Mouse (Mus musculus) heart, adult 8-10 months (tissue): ENCODE data around the gene Phf21b. TPM values are rescaled to one million over a fixed set of nuclear protein-coding genes. Genes with fewer than 3 reads are reported as not detected.
"Not testable (repeated sequence)": the region's sequence is repeated elsewhere in the genome, so short reads cannot be mapped to it uniquely, and the experiment has no call there.

Experiments used
- DNase-seq: peaks from one replicate; pipeline ENCODE4 v3.0.0; 2022; ENCODE audit warnings: low spot score
- total RNA-seq, 4 experiments: library from RNA; stranded (reverse); gene quantifications; 2 replicates each; pipeline ENCODE4 v1.2.4; 2022

The Phf21b gene
- total RNA-seq, 4 experiments from 2014 or later, result 0.90 to 1.9 (median 1.7) TPM

DNA sequence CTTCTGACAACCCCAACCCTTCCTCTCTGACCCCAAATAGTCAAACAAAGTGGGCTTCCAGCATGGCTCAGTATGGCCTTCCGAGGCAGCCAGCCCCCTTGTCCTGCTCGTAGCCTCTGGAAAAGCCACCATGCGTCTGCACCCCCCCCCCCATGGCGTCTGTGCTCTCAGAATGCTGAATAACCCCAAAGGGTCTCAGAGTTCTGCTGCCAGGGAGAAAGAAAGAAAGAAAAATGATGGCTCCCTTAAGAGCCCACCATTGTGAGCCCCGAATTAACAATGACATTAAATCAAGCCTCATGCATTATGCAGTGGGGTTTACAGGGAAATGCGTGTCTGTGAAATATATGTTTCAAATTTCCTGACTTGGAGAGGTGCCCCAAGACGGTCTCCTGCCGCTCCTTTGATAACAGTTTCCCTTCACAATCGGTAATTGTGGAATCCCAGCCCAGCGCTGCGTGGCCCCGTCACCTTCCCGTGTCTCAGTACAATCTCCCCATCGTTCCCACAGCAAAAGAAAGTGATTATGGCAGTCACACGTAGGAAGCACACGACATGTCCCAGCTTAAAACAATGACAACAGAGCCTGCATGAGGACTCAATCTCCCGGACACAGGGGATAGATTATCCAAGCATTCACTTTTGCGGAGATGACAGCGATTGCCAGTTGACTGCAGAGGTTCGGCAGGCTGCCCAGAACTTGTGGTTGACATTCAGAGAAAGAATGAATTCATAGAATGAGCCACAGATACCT, 80.3 kb downstream of the Phf21b start:
- no peak for DNase-seq

DNA sequence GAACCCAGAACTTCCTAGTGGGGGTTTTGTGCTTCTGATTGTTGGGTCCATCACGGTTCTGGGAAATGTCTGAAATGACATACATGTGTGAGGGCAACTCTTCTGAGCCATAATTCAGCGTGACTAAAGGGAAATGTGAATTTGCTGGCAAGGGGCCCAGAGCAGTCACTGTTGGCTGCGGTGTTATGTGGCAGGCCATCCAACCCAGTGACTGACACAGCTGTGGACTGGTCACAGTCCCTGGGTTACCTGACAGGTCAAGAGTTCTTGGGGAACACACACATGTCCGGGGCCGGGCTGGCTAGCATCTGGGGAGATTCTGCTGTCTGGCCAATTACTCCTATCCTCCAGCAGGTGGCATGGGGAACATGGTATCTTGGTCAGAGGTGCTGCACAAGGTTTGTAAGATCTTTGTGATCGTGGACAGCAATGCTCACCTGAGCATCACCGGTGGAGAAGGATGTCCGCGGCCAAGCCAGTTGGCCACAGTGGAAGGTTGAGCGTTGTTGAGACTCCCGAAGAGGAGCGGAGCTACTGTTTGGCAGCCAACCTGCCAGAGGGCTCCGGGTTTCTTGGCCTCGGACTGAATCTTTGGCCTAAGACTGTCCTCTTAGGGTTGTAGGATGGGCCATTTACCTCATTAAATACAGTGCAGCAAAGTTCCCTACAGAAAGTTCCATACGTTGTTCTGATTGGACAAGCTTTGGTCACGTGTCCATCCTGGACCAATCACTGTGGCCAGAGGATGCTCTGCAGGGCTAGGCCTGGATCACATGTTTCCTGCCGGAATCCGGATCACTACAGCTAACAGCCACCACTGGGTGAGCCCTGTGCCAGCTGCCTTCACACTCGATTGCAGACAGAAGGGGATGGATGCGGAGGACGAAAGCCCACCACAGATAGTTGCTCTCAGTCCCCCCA, 83.4 kb downstream of the Phf21b start:
- no peak for DNase-seq

DNA sequence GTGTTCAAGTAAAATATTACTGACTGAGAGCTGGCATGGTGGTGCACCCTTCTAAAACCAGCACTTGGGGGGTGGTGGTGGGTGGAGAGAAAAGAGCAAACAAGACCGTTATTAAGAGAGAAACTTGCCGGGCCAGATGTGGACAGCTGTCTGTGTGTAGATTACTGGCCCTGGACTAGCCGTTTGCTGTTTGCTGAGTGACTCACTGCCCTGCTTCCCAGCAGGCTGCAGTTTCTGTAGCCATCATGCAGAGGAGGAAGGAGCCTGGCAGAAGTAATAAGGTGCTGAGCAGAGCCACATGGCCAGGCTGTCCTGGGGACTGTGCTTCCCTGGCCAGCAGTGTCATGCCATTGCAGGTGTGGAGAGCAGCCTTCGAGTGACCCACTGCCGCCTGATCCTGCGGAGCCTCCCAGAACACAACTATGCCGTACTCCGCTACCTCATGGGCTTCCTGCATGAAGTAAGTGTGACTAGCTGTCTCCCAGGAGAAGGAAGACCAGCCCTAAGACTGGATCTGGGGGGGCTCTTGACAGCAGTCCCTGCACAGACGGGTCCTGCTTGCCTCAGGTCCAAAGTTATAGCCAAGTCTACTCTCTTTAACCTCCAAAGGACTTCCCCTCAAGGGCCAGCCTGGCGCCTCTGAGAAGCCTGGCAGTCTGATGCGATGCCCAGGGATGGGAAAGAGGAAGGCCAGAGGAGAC, 86.1 kb downstream of the Phf21b start:
- peak; percentile 25 for DNase-seq

DNA sequence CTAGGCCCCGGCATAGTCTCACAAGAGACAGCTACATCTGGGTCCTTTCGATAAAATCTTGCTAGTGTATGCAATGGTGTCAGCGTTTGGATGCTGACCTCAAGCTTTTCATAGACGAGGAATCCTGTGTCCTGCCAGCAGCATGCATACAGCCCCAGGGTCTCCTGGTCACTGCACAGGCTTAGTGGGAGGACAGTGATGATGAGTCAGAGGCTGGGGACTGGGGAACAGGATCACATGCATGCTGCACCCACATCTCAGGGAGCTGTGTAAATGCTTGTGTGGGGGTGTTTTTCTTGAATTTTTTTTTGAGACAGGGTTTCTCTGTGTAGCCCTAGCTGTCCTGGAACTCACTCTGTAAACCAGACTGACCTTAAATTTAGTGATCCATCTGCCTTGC, 87.3 kb downstream of the Phf21b start:
- not testable (repeated sequence) for DNase-seq

DNA sequence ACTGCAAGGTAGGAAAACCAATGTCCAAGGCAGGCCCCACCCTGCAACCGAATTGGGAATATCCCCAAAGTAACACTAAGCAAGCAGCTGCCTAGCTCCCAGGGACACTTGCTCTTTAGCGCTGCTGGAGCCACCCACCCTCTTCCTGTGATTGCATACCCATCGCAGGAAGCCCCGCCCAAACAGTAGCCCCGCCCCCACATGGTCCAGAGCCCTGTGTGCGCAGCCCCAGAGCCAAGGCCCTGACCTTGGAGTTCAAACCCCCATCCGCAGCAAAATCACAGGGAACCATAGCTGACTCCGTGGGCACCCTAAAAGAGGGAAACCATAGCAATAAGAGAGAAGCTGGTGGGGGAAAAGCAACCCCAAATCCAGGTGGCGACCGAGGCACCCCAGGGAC, 89.2 kb downstream of the Phf21b start:
- DNase-seq, result no peak

DNA sequence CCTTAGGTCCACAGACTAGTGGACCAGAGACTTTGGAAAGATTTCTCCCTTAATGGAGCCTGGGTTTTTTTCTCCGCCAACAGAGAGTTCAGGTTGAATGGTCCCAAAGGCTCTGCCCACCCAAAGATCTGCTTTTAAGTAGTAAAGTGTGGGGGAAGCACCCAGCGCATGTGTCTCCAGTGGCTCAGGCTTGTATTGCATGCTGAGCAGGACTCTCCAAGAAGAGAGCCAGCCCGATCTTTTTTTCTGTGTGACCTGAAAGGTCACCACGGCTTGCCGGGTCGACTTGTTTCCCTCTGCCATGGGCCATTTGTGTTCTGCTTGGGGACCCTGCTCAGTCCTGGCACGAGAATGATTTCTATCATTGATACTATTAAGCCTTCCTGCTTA, 92.4 kb downstream of the Phf21b start:
- no peak for DNase-seq

DNA sequence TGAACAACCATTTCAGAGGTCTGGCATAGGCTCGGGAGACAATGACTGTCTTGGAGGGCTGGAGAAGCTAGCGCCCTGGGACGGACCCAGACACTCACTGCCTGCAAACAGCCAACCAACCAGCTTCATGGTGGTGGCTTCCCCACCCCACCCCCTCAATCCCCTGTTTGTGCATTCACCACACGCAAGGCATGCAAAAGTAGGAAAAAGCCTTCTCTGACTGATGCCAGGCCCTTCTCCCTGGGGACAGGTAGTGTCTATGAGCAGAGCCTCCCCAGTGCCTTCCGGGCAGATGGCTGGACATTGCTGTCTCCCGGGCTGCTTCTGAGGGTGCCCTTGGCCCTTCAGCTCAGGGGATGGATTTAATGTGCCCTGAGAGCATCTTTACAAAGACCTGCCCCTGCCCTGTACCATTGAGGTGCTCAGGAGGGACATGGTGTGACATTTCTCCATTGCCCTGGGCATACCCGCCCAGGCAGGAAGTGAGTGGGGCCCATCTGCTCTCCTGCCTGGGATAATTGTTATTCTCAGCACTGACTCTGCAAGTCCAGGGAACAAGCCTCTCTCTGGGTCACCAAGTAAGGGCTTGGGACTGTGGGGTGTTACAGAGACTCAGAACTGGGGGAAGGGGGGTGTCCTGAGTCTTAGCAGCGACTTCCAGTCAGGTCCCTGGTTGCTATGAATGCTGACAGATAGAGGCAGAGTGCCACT, 93.0 kb downstream of the Phf21b start:
- DNase-seq, result no peak

DNA sequence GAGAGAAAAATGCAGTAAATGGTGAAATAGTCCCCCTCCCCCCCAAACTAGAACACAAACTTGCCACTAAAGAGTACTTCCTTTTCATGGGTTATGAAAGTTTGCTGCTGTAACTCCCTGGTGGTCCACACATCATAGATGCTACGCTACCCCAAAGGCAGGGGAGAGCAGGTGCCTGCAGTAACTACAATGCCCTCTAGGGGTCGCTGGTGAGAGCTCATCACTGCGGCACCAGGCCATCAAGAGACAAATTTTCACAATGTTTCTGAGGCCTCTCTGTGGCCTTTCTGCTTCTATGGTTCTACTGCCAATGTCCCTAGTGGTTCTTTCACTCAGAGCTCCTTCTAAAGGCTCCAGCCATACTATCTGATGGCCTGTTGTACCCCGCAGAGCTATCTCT, 97.4 kb downstream of the Phf21b start:
- DNase-seq, result no peak

DNA sequence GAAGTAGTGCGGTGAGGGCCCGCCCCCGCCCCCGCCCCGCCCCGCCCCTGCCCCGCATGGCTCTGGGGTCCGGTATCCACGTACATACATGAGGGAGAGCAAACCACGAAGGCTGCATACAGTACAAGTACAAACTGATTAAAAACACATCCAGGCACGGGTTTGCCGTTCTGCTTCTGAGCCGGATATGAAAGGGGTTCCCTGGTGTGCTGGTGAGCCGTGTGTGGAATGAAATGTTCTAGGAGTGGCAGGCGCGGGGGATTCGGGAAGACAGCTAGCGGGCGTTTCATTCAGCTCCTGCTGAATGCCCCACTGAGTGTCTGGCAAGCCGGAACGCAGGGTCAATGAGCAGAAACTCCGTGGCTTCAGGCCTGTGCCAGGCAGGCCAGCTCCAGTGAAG, 99.4 kb downstream of the Phf21b start:
- no peak for DNase-seq

DNA sequence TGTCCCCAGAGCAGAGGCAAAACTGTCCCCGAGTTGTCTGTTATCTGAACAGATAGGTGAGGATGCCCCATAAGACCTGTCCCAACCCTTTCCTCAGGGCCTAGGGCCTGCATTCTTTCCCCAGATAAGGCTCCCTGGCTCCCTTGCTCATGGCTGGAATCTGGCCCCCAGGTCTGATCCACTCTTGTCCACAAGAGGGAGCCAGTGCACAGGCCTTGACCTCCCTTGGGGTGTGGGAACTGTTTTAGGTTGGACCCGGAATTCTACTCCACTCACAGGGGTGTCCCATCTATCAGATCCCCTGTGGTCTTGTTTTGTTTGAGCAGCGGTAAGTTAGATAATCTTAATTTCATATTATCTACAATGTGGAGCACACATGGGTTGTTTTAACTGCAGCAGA, 100.9 kb downstream of the Phf21b start:
- DNase-seq, result peak; percentile 78

DNA sequence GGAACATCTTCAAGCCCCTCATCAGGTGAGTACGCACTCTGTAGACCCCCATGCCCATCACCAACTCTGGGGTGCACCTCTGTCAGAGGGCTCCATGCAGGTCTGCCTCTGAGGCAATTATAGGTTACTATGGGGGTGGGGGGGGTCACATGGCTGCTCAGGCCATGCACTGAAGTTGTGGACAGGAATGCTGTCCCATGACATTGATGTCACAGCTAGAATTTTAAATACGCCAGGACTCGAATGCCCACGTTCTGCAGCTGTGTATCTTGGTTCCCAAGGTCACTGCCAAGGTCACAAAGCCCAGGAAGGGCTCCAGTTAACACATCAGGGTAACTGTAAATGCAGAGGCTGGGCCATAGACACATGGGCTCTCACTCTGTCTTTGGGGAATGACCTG, 110.0 kb downstream of the Phf21b start:
- no peak for DNase-seq

DNA sequence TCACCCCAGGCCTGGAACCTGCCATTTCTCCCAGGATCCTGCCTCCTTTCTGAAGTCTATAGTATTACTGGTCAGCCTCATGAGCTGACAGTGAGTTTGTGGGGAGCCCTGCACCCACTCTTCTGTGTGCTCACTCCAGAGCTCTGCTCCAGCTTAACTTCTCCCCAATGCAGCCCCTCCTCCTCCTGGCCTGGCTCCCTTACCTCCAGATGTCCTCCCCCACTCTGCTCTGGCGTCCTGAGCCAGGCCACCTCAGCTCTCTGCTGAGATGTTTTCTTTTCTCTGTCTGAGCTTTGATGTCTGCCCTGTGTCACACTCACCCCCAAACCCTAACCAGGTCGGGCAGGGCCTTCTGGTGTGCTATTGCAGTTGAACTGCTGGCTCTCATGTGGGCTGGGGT, 111.5 kb downstream of the Phf21b start:
- DNase-seq, result no peak

DNA sequence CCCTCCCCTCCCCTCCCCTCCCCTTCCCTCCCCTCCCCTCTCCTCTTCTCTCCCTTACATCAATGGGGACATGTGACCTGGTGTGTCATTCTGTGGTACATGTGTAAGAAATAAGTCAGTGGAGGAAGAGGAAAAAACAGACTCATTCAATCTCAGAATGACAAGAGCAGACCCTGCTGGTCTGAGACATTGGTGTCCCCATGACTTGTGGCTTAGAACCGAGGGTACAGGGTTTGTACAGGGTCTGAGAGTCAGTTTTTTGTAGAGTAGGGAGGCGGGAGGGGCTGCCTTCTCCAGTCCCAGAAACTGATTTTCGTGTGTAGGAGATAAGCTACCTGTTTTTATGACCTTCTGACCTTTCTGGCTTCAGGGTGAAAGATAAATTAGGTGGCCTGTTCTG, 112.5 kb downstream of the Phf21b start:
- no peak for DNase-seq

DNA sequence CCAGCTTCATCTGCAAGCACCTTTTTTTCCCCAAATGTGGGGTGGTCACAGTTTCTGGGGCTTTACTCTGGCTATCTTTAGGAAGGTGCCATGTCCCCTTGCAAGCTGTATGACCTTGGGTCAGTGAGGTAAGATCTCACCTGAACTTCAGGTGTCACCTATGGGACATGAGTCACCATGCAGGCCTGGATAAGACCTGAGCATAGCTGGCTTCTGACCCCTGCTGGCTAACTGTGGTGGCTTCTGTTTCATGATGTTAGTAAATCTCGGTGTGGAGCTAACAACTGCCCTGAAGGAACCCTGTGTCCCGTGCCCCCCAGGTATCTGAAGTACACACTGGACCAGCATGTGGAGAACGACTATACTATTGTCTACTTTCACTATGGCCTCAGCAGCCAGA, 114.3 kb downstream of the Phf21b start:
- no peak for DNase-seq

DNA sequence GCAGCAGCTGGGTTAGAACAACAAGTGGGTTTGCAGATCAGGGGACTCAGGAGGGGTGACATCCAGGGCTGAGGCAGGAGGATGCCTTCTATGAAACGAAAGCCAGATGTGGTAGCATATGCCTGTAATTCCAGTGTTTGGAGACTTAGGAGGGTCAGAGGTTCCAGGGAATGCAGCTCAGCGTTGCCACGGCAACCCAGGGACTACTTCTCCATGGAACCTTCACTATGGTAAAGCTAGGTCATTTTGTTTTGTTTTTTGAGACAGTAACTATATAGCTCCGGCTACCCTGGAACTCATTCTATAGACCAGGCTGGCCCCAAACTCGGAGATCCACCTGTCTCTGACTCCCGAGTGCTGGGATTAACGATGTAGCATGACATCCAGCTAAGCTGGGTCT, 117.6 kb downstream of the Phf21b start:
- no peak for DNase-seq

DNA sequence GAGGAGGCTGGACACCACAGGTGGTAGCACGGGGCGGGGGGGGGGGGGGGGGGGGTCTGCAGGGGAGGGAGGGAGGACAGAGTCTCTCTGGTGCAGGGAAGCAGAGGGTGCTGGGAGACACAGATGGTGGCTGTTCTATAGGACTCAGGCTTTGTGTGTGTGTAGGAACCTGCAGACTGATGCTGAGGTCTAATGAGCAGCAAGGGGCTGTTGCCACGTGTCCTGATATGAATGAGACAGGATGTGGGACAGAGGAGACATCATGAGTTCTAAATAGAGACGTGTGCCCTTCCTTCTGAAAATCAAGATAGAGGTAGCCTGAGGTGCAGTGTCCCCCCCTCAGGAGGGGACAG, 118.9 kb downstream of the Phf21b start:
- DNase-seq, result no peak

DNA sequence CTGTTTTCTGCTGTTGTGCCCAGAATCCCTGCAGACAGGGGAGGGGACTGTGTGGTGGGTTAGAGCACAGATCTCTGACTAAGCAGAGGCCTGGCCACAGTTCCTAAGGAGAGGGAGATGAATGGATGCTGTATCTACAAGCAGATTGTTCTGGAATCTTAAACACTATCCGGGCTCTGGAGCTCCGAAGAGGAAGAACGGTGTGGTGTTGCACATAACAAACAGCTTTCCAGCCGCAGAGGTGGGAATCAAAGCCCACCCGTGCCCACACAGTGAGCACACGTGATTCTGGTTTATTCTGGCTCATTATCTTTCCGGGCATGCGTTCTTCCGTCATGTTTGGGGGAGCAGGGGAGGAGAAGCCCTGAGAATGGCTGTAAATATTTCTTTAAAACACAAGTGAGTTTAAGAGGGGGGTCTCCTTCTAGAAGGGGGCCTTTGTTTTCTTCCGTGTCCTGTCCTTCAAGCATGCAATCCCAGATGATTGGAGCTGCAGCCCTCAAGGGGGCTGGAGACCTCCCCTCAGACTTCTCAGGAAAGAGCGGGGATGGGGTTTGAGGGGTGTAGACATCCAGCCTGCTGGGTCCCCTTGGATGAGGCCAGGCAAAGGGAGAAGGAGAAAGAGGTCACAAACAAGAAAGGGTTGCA, 119.4 kb downstream of the Phf21b start:
- DNase-seq, result no peak
